Mouse (Mus musculus): ENCODE measurements around the gene Safb2.

The Safb2 gene

DNA sequence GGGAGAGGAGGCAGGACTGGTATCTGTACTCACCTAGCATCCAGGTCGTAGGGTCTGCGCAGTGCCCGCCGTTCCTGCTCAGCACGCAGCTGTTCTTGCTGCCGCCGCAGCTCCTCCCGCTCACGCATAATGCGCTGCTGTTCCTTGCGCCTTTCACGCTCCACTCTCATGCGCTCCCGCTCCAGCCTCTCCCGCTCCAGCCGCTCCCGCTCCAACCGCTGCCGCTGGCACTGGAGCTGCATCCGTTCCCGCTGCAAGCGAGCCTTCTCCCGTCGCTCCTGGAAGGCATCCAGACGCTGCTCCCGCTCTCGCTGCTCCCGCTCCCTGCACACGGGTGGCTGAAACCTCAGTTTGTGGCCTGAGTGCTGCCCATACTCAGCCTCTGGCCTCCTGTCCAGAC, 18.1 kb downstream of the Safb2 start:
- ATAC-seq (ENCODE audit: insufficient number of reproducible peaks, low FRiP score, low TSS enrichment), result no peak

DNA sequence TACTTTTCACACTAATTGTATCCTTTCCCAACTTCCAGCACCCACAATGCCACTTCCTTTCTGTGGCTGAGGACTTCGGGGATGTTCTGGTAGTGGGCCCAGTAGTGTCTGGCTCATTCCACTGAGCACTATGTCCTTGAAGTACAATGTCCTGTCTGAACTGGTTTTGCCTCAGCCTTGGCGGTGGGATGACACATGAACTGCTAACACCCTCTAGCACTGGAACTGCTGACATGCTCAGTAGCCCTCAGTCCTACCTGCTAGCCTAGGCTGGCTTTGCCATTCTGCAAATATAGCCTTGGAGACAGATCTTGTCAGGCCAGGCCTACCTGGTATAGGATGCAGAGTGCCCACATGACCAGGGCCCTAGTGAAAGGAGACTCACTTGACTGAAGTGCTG, 22.5 kb downstream of the Safb2 start:
- ATAC-seq (ENCODE audit: insufficient number of reproducible peaks, low FRiP score, low TSS enrichment), result no peak

DNA sequence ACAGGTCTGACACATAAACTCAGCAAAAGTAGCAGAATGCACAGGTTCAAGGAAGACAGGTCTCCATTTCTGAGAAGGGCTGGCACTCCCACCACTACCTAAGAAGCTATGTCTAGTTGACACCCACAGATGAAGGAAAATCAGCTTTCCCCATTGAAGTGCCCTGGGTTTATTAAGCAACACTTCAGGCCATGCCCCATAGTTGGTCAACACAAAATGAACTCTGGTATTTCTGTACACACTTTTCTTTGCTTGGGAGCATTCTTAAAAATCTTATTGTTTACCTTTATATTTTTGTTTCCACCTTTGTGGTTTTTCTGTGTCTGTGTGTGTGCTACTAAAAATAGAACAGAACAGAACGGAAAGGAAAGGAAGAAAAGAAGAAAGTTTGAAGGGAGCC, 24.3 kb downstream of the Safb2 start:
- no peak for ATAC-seq (ENCODE audit: insufficient number of reproducible peaks, low FRiP score, low TSS enrichment)

DNA sequence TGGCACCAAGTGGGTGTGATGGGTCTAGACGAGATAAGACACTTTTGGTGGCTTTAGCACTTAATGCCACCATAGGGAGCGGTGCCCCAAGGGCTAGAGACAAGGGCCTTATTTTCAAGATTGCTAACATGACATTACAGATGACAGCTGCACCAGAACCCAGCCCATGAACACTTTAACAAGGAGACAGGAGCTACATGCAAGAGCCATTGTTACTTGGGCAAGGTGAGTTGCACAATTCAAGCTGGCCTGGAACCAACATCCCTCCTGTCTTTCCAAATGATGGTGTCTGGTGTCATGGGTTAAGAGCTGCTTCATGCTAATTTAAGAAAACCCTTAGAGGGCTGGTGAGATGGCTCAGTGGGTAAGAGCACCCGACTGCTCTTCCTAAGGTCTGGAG, 25.0 kb downstream of the Safb2 start:
- ATAC-seq (ENCODE audit: insufficient number of reproducible peaks, low FRiP score, low TSS enrichment), result no peak

DNA sequence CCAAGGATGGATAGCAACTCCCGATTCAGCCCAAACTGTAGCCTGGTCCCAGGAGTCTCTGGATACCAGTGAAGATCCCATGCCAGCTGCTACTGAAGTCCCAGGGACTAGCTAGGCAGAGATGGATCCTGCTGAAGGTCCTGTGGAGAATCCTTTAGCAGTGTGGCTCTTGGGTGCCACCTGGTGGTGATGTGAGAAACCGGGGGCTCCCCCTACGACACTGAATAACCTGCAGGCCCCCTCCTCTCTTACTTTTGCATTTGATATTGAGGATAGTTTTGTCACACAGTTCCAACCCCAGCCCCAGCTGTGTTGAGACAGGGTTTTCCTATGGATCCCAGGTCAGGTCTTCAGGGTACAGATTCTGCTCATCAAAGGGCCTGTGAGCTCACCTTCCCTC, 25.9 kb downstream of the Safb2 start:
- peak; percentile 45; the same call in 1 of the 2 replicates for ATAC-seq (ENCODE audit: insufficient number of reproducible peaks, low FRiP score, low TSS enrichment)

DNA sequence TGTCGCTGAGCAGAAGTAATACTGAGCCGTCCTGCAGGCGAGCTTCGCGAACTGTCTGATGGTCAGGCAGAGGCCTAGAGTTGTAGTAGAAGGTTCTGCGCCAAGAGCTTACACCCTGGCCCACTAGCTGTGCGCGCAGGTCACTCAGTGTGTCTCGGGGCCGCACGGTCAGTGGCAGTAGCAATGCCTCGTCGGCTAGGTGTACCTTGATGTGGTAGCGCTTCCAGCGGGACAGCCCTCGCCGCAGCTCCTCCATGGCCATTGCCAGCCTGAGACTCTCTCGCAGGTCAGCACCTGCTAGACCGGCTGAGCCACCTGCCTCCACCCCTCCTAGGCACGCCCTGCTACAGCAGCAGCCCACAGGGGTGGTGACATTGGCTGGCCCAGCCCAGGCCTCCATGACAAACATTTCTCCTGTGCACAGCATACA, 30.2 kb downstream of the Safb2 start, which contains the start of gene Gm20219:
Gm20219 (minus strand) TSS at position 266 of the 430 bp plus-strand sequence.
- no peak for ATAC-seq (ENCODE audit: insufficient number of reproducible peaks, low FRiP score, low TSS enrichment)

DNA sequence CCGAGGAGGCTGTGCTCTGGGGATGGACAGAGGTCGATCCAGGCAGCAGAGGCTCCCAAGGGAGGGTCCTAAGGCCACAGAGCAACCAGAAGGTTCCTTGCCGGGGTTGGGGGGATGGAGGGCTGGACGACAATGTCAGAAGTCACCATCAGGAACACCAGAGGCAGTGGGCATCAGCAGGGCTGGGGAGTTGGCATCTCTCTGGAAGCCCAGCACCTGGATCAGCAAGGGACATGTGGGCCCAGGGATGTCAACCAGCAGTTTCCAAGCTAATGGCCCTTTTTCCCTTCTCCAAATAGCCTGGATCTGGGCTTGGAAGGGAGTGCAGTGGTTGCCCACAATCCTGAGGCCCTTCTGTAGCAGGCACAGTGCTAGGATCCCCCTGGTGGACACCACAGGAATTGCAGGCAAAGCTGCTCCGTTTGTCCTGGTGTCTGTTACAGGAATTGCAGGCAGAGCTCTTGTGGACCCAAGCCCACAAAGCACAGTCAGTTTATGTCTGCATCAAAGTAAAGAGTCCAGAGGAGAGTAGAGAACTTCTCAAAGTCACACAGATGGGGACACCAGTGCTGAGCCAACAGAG, 31.5 kb downstream of the Safb2 start:
- ATAC-seq (ENCODE audit: insufficient number of reproducible peaks, low FRiP score, low TSS enrichment), result no peak

DNA sequence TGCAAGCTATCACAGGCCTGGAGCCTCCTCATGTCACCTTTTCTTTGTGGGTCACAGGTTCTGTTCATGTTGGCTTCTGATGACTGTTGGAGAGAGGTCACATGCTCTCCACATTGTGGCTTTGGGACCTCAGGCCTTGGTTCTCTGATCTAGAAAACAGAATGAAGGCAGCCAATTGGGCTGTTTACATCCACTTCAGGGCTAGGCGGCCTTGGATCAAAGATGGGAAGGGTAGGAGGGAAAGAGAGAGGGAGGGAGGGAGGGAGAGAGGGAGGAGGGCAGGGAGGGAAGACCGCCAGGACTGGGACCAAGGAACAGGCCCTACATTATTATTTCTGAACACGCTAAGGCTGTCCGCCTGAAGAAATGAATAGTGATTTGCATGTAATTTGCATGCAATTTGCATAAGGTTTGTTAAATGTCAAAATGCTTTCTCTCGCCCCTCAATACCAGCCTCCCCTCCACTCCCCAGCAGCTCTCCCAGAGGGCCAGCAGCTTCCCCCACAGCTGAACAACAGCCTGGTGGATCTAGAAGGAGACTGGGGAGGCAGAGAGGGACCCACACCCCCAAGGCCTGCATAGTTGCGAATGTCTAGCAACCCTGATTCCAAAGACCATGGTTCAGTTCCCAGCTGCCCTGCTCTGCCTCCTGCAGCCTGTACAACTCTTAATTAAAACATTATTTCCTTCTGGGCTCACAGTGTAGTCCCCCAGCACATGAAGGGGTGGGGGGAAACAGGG, 32.4 kb downstream of the Safb2 start:
- ATAC-seq (ENCODE audit: insufficient number of reproducible peaks, low FRiP score, low TSS enrichment), result no peak

DNA sequence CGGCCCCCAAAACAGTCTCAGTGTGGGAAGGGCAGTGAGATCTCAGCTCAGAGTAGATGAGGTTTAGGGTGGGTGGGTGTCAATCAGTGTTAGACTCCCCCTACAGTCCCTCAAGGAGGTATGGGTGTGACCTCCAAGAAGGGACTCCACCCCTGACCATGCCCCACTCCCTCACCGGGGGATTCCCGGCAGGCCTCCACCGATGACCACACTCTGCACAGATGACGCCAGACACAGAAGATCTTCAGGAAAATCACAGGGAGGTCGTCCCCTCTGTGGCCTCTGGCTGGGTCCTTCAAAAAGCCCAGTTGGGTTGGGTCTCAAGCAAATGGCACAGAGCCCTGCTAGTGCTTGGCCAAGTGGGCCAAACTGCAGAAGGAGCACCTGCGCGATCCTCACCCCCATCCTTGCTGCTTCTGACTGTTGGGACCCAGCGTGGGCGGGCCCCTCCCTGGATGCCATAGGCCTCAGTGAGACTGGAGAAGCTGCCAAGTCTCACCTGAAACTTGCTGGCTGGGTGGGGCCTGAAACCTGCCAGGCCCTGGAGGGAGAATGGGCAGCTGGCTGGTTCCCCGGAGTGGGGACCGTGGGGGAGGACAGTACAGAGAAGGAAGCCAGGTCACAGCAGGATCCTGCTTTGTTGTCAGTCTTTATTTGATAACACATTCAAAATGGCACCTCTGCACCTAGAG, 33.5 kb downstream of the Safb2 start:
- no peak for ATAC-seq (ENCODE audit: insufficient number of reproducible peaks, low FRiP score, low TSS enrichment)

DNA sequence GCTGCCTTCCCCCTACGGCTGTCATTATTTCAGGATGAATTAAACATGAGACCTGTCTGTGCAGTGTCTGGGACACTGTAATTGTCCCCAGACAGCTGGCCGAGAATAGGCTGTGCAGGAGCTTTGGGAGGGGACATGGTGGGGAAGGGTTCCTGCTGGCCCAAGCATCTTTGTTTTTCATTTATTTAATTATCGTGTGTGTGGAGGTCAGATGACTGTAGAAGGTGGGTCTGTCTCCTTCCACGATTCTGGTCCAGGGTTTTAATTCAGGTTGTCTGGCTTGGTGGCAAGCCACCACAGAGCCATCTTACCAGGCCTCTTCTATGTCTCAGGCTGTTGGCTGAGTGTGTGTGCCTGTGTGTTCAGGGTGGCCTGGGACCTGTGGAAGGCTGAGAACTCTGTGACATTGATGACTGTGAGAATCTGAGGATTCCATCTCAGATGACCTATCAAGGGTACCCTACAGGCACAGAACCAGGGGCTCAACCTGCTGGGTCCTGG, 35.7 kb downstream of the Safb2 start:
- ATAC-seq (ENCODE audit: insufficient number of reproducible peaks, low FRiP score, low TSS enrichment), result no peak

DNA sequence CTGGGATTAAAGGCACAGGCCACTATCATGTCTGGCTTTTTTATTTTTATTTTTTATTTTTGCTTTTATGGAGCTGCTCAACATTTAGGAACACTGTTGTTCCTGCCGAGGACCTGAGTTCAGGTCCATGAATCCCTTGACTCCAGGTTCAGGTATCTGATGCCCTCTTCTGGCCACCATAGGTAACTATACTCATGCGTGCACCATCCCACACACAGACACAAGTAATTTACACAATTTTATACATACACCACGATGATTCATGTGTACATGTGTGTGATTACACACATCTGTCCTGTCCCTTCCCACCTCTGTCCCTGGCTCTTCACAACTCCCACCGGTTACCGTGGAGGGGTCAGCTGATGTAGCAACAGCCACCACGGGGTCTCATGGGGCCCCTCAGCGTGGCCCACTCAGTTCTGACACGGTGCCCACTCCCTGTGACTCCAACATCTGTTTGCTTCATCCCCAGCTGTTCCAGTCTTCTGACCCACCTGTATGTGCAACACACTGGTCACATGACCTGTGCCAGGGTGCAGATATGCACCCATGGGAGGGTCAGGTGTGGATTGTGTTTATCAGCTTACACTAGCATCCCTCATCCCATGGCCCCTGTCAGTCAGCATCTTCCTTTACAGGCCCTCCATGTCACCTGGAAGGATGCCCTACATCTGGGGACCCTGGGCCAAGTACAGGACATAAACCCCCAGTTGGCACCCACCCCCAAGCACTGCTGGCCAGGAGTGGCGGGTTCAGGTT, 36.4 kb downstream of the Safb2 start:
- ATAC-seq (ENCODE audit: insufficient number of reproducible peaks, low FRiP score, low TSS enrichment), result no peak

DNA sequence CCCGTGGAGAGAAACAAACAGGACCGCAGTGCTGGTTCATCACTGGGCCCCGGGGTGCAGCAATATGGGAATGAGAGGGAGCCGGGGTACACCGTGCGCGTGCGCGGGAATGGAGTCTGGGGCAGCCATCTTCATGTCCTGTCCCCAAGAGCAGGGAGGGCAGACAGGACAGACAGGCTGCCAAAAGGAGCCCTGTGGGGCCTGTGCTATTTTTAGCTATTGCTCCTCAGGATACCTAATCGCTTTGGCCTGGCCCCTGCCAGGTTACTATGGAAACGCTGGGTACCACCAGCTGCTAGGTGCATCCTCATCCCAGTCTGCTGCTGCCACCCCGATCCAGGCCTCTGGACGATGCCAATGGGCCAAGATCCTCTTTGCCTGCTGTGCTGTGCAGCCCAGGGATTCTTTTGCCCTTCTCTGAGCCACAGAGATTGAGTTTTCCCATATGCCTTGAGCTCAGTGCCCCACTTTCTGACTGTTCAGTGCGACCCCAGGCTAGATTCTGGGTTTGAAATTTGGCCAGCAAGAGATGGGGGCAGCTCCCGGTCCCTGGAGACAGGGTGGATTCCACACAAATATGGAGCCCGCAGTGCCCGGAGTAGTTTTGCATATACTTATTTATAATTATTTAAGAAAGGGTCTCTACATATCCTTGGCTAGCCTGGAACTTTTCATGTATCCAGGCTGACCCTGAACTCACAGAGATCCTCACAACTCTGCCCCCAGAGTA, 37.1 kb downstream of the Safb2 start:
- peak; percentile 85 for ATAC-seq (ENCODE audit: insufficient number of reproducible peaks, low FRiP score, low TSS enrichment)

DNA sequence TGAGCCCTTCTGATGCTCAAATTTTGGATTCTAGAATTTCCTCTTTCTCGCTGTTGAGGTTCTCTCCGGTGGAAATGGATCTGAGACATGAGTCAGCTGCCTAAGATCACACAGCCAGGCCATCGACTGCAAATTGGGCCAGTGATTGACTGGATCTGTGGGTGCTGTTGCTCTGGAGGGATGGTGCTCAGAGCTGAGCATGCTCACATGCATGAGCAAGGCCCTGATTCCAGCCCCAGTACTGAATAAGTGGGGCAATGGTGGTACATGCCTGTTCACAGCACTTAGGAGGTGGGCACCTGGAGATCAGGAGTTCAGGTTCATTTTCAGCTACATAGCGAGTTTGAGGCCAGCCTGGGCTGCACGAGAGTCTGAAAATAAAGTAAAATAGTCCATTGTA, 37.8 kb downstream of the Safb2 start:
- ATAC-seq (ENCODE audit: insufficient number of reproducible peaks, low FRiP score, low TSS enrichment), result no peak

DNA sequence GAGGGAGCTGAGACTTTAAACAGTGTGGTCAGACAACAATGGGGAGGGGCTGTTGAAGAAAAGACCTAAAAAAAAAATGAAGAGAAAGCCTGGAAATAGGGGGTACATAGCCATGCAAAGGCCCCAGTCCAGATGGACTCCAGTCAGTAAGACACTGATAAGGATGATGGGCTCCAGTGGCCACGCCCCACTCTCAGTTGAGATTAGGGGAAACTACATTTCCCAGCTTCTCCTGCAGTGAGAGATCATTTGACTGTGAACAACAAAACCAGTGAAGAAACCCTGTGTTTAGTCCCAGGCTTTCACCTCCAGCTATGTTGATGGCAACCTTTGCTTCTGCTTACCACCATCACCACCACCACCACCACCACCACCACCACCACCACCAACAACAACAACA, 38.4 kb downstream of the Safb2 start:
- ATAC-seq (ENCODE audit: insufficient number of reproducible peaks, low FRiP score, low TSS enrichment), result no peak

DNA sequence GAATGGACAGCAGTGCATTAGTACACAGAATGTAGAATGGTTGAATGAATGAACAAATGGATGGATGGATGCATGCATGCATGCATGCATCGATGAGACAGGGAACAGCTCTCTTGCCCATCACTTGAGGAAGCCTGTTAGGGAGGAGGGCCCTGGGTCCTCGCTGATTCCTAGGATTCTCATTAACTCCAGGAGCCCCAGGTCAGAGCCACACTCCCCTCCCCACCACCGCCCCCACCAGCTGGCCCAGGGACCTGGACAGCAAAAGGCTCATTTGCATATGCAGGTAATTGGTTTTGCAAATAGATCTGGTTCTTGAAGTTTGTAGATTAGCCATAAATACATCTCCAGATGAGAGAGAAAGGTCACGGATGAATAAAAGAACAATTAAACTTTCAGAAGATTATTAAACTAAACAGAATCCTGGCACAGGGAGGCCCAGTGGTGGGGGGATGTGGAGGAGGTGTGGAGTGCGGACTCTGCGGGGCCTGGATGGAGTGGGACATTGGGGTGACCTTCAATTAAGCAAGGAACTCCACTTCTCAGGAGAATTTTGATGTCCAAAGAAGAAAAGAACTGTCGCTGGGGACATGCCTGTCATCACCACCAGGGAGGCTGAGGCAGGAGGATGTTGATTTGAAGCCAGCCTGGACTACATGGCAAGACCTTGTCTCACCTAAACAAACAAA, 39.5 kb downstream of the Safb2 start:
- ATAC-seq (ENCODE audit: insufficient number of reproducible peaks, low FRiP score, low TSS enrichment), result no peak

DNA sequence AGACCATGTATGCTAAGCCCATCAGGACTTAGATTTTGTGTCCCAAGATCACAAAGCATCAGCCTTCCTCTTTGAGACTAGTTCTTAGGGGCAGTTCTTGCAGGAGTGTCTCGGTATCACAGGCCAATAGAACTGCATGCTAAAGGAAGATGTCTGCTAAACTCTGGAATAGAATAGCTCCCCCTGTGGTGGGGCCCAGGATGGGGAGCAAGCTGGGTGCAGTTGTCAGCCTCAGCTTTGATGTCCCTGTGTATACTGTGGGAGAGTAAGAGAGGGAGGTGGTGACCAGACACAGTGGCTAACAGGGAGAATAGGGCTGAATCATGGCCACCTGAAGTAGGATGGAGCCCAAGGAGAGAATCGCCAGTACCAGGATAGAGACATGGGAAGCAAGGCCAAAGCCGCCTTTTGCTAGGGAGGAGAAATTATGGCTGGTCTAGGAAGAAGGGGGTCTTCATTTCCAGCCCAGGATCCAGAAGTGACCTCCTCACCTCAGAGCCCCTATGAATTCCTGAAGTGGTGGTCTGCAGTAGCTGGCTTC, 40.6 kb downstream of the Safb2 start:
- no peak for ATAC-seq (ENCODE audit: insufficient number of reproducible peaks, low FRiP score, low TSS enrichment)

DNA sequence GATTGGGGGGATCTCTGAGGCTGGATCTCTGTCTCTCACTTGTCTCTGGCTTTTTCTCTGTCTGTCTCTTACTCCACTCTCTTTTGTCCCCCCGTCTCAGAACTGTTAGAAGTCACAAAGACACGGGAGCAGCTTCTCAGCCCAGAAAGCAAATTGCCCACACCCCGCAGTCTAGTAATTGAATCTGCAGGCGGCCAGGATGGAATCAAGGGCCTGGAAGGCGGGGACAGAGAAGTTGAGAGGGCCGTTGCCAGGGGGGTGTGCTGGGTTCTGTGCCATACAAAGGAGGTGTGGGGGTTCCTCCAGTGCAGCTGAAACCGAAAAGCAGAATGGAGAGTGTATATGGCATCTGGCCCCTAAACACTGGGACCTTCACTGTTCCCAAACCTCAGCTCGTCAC, 41.6 kb downstream of the Safb2 start:
- no peak for ATAC-seq (ENCODE audit: insufficient number of reproducible peaks, low FRiP score, low TSS enrichment)

DNA sequence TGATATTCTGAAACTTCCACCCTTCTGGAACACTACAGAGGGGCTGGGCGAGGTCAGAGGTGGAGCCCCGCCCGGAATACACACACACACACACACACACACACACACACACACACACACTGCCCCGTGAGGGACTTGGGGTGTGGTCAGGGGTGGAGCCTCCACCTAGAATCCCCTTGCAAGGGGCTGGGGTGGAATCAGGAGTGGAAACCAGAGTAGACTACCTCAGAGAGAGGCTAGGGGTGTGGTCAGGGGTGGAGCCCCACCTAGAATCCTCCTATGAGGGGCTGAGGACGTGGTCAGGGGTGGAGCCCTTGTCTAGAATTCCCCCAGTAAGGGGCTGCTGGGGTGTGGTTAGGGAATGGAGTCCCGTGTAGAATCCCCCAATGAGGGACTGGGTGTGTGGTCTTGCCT, 43.8 kb downstream of the Safb2 start:
- no peak for ATAC-seq (ENCODE audit: insufficient number of reproducible peaks, low FRiP score, low TSS enrichment)

DNA sequence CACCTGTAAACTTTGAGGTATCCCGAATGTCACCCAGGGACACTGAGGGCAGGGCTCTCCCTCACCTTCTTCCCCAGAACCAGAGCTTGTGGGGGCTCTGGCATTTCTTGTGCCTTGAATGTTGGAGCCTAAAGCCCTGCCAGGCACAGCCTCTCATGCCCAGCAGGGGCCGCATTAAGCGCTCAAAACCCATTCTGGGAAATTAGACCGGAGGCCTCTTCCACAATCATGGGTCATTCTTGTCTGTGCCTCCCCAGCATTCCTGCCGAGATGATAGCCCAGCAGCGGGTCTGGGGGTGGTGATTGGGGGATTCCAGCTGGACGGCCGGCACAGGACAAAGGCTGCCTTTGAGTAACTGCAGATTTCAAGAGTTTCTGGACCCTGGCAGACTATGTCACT, 46.5 kb downstream of the Safb2 start:
- ATAC-seq (ENCODE audit: insufficient number of reproducible peaks, low FRiP score, low TSS enrichment), result no peak
